Mouse (Mus musculus): ENCODE results near the gene Rsad1.

Rsad1 gene

GRCm38 (mm10) chr11:94543932-94544331 is 5.1 kb downstream of the Rsad1 start:
- H3K36me3 ChIP-seq (ENCODE audit: insufficient read depth, low read length) = no peaks in the 10 kb centered on the region
- peaks cover 19% of the 10 kb centered on the region; the same call in 1 of the 2 replicates for H3K9me3 ChIP-seq (ENCODE audit: low read length)
- TF ChIP-seq CTCF (conservative IDR thresholded peaks at IDR 0.05; ENCODE audit: low read length) (peak; percentile 87), POU5F1 (IDR thresholded peaks at IDR 0.05; ENCODE audit: borderline replicate concordance, low read length) (no peak), NANOG (IDR thresholded peaks at IDR 0.05; ENCODE audit: borderline replicate concordance, low read length) (no peak)
- H3K4me3 ChIP-seq (replicated peaks; ENCODE audit: low read length) = no peak overlapping the region
- peaks cover 20% of the 10 kb centered on the region for H3K4me1 ChIP-seq (replicated peaks; ENCODE audit: low read depth, low read length)
- peaks cover 9% of the 10 kb centered on the region for H3K27me3 ChIP-seq (ENCODE audit: insufficient read depth, low read length)

DNA sequence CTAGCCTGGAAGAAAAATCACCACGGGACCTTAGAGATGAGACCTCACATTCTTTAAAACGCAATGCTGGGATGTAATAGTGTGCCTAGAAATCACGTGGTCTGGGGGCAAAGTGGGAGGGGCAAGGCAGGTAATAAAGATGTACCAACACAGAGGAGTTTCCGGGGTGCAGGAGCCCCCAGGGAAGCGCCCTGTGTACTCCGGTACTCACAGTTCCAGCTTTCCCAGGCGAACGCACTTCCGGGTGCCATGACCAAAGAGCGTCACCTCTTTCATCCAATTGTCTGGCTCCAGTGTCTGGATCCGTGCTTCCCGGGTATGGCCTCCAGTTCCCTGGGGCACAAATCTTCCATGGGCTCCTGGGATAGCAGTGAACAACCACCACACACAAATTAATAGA is 5.7 kb downstream of the Rsad1 start:
- Histone ChIP-seq H3K9me3 (ENCODE audit: low read length) (peaks cover 21% of the 10 kb centered on the region; the same call in 1 of the 2 replicates), H3K4me1 (replicated peaks; ENCODE audit: low read depth, low read length) (peaks cover 21% of the 10 kb centered on the region), H3K27me3 (ENCODE audit: insufficient read depth, low read length) (peaks cover 5% of the 10 kb centered on the region), H3K4me3 (replicated peaks; ENCODE audit: low read length) (no peak overlapping the region), H3K36me3 (ENCODE audit: insufficient read depth, low read length) (no peaks in the 10 kb centered on the region)
- no peak for TF ChIP-seq NANOG (IDR thresholded peaks at IDR 0.05; ENCODE audit: borderline replicate concordance, low read length)
- TF ChIP-seq CTCF (conservative IDR thresholded peaks at IDR 0.05; ENCODE audit: low read length) = no peak
- no peak for TF ChIP-seq POU5F1 (IDR thresholded peaks at IDR 0.05; ENCODE audit: borderline replicate concordance, low read length)

- no peaks in the 10 kb centered on the region for H3K36me3 ChIP-seq (ENCODE audit: insufficient read depth, low read length)
- TF ChIP-seq NANOG (IDR thresholded peaks at IDR 0.05; ENCODE audit: borderline replicate concordance, low read length) (no peak), CTCF (conservative IDR thresholded peaks at IDR 0.05; ENCODE audit: low read length) (no peak), POU5F1 (IDR thresholded peaks at IDR 0.05; ENCODE audit: borderline replicate concordance, low read length) (no peak)
- no peak overlapping the region for H3K4me3 ChIP-seq (replicated peaks; ENCODE audit: low read length)
- H3K9me3 ChIP-seq (ENCODE audit: low read length) = peaks cover 21% of the 10 kb centered on the region; the same call in 1 of the 2 replicates
- H3K27me3 ChIP-seq (ENCODE audit: insufficient read depth, low read length) = 0 out of 2 replicates have a peak, but pooled peaks cover 3% of the 10 kb centered on the region
- peaks cover 16% of the 10 kb centered on the region for H3K4me1 ChIP-seq (replicated peaks; ENCODE audit: low read depth, low read length)
Observed at GRCm38 (mm10) chr11:94542400-94542799, 6.7 kb downstream of the Rsad1 start.

DNA sequence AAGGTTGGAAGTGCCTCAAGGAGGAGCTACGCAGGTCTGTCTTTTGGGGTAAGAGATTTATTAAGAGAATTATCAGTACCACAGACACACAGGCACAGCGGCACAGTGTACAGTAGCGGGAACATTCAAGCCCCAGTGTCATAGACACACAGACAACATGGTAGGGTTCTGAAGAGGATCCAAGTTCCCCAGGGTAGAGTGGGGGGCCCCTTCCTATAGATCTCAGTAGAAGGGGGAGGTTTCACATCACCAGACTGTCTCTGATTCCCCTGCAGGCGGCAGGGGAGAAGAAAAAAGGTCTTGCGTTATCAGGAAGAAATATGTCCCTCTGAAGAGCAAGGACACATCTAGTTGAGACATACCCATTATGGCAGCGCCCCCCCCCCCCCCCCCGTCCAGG is 9.3 kb downstream of the Rsad1 start:
- Histone ChIP-seq H3K9me3 (ENCODE audit: low read length) (peaks cover 21% of the 10 kb centered on the region; the same call in 1 of the 2 replicates), H3K27me3 (ENCODE audit: insufficient read depth, low read length) (0 out of 2 replicates have a peak, but pooled peaks cover 3% of the 10 kb centered on the region), H3K4me3 (replicated peaks; ENCODE audit: low read length) (no peak overlapping the region), H3K4me1 (replicated peaks; ENCODE audit: low read depth, low read length) (peaks cover 10% of the 10 kb centered on the region), H3K36me3 (ENCODE audit: insufficient read depth, low read length) (no peaks in the 10 kb centered on the region)
- TF ChIP-seq NANOG (IDR thresholded peaks at IDR 0.05; ENCODE audit: borderline replicate concordance, low read length) = no peak
- no peak for TF ChIP-seq CTCF (conservative IDR thresholded peaks at IDR 0.05; ENCODE audit: low read length)
- no peak for TF ChIP-seq POU5F1 (IDR thresholded peaks at IDR 0.05; ENCODE audit: borderline replicate concordance, low read length)

- Histone ChIP-seq H3K36me3 (ENCODE audit: insufficient read depth, low read length) (no peaks in the 10 kb centered on the region), H3K27me3 (ENCODE audit: insufficient read depth, low read length) (0 out of 2 replicates have a peak, but pooled peaks cover 3% of the 10 kb centered on the region), H3K4me3 (replicated peaks; ENCODE audit: low read length) (no peak overlapping the region), H3K4me1 (replicated peaks; ENCODE audit: low read depth, low read length) (peaks cover 5% of the 10 kb centered on the region), H3K9me3 (ENCODE audit: low read length) (peaks cover 21% of the 10 kb centered on the region; the same call in 1 of the 2 replicates)
- TF ChIP-seq POU5F1 (IDR thresholded peaks at IDR 0.05; ENCODE audit: borderline replicate concordance, low read length) = no peak
- no peak for TF ChIP-seq NANOG (IDR thresholded peaks at IDR 0.05; ENCODE audit: borderline replicate concordance, low read length)
- TF ChIP-seq CTCF (conservative IDR thresholded peaks at IDR 0.05; ENCODE audit: low read length) = no peak
Observed at GRCm38 (mm10) chr11:94538733-94539292, 10.2 kb downstream of the Rsad1 start.

DNA sequence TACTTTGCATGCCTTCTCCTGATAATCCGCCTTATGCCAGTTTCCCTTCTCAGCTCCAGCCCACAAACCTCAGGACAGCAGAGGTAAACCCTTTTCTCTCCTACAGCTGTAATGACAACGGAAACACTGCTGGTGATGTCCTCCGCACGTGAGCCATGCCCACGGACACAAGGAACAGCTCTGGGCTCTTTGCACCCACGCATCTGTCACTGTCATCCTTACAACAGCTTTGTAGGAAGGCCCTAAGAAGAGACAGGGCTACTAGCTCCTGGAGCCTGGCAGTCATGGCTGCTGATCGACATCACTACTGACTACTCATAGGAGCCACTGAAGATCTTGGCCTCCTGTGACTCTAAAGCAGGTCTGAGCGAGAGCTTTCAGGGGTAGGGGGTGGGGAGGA is 15.9 kb downstream of the Rsad1 start:
- no peak for TF ChIP-seq CTCF (conservative IDR thresholded peaks at IDR 0.05; ENCODE audit: low read length)
- TF ChIP-seq POU5F1 (IDR thresholded peaks at IDR 0.05; ENCODE audit: borderline replicate concordance, low read length) = no peak
- TF ChIP-seq NANOG (IDR thresholded peaks at IDR 0.05; ENCODE audit: borderline replicate concordance, low read length) = no peak
- Histone ChIP-seq H3K9me3 (ENCODE audit: low read length) (no peaks in the 10 kb centered on the region), H3K4me3 (replicated peaks; ENCODE audit: low read length) (no peak overlapping the region), H3K36me3 (ENCODE audit: insufficient read depth, low read length) (no peaks in the 10 kb centered on the region), H3K27me3 (ENCODE audit: insufficient read depth, low read length) (0 out of 2 replicates have a peak, but pooled peaks cover 3% of the 10 kb centered on the region), H3K4me1 (replicated peaks; ENCODE audit: low read depth, low read length) (no peaks in the 10 kb centered on the region)

GRCm38 (mm10) chr11:94528879-94529278 is 20.2 kb downstream of the Rsad1 start:
- TF ChIP-seq NANOG (IDR thresholded peaks at IDR 0.05; ENCODE audit: borderline replicate concordance, low read length) (no peak), CTCF (conservative IDR thresholded peaks at IDR 0.05; ENCODE audit: low read length) (no peak), POU5F1 (IDR thresholded peaks at IDR 0.05; ENCODE audit: borderline replicate concordance, low read length) (no peak)

GRCm38 (mm10) chr11:94526171-94526879 is 22.7 kb downstream of the Rsad1 start:
- Histone ChIP-seq H3K9me3 (ENCODE audit: low read length) (no peaks in the 10 kb centered on the region), H3K4me1 (replicated peaks; ENCODE audit: low read depth, low read length) (peaks cover 20% of the 10 kb centered on the region), H3K36me3 (ENCODE audit: insufficient read depth, low read length) (no peaks in the 10 kb centered on the region), H3K4me3 (replicated peaks; ENCODE audit: low read length) (no peak overlapping the region), H3K27me3 (ENCODE audit: insufficient read depth, low read length) (peaks cover 25% of the 10 kb centered on the region)
- no peak for TF ChIP-seq POU5F1 (IDR thresholded peaks at IDR 0.05; ENCODE audit: borderline replicate concordance, low read length)
- no peak for TF ChIP-seq CTCF (conservative IDR thresholded peaks at IDR 0.05; ENCODE audit: low read length)
- no peak for TF ChIP-seq NANOG (IDR thresholded peaks at IDR 0.05; ENCODE audit: borderline replicate concordance, low read length)

More at GRCm38 (mm10) chr11:94528879-94529278, 20.2 kb downstream of the Rsad1 start:
- Histone ChIP-seq H3K4me1 (replicated peaks; ENCODE audit: low read depth, low read length) (peaks cover 12% of the 10 kb centered on the region; the same call in 1 of the 2 replicates), H3K36me3 (ENCODE audit: insufficient read depth, low read length) (no peaks in the 10 kb centered on the region), H3K4me3 (replicated peaks; ENCODE audit: low read length) (no peak overlapping the region), H3K27me3 (ENCODE audit: insufficient read depth, low read length) (peaks cover 2% of the 10 kb centered on the region; the same call in 1 of the 2 replicates), H3K9me3 (ENCODE audit: low read length) (no peaks in the 10 kb centered on the region)

Data from E14TG2a.4 (cell line).